Mouse (Mus musculus): ENCODE data around the gene Lrrn1. TPM values are rescaled to one million over a fixed set of nuclear protein-coding genes. Genes with fewer than 3 reads are reported as not detected.

Lrrn1 gene
- total and polyA plus RNA-seq, 2 experiments from 2014 or later = 0.04 to 0.27 TPM

- ATAC-seq (ENCODE audit: insufficient read depth, low read depth) (no peak), DNase-seq (ENCODE audit: low spot score) (no peak)
- Histone ChIP-seq H3K4me1 (ENCODE audit: control insufficient read depth, insufficient read depth) (no peaks in the 10 kb centered on the region), H3K4me2 (ENCODE audit: low read depth, low read length) (no peak overlapping the region), H3K9ac (replicated peaks; ENCODE audit: low read depth, low read length) (no peak overlapping the region), H3K9me3 (replicated peaks; ENCODE audit: control insufficient read depth, low read length) (no peaks in the 10 kb centered on the region), H3K27me3 (ENCODE audit: control insufficient read depth, insufficient read depth, low read length) (no peaks in the 10 kb centered on the region), H3K27ac (ENCODE audit: low read depth) (no peak overlapping the region), H3K36me3 (replicated peaks; ENCODE audit: control insufficient read depth, insufficient read depth, low read length) (no peaks in the 10 kb centered on the region), H3K4me3 (ENCODE audit: low read depth, low read length) (no peak overlapping the region)
- TF ChIP-seq EP300 (IDR thresholded peaks at IDR 0.05; ENCODE audit: low read depth) (no peak), CTCF (IDR thresholded peaks at IDR 0.05; ENCODE audit: low read depth) (no peak)
- 79% methylated on average over 11 of the region's 11 CpGs for WGBS
Measured at GRCm38 (mm10) chr6:107541222-107541621, 11.7 kb downstream of the Lrrn1 start.

GRCm38 (mm10) chr6:107541918-107542317 lies 12.3 kb downstream of the Lrrn1 start:
- DNase-seq (ENCODE audit: low spot score) (no peak), ATAC-seq (ENCODE audit: insufficient read depth, low read depth) (no peak)
- Histone ChIP-seq H3K36me3 (replicated peaks; ENCODE audit: control insufficient read depth, insufficient read depth, low read length) (no peaks in the 10 kb centered on the region), H3K9me3 (replicated peaks; ENCODE audit: control insufficient read depth, low read length) (no peaks in the 10 kb centered on the region), H3K27ac (ENCODE audit: low read depth) (no peak overlapping the region), H3K4me1 (ENCODE audit: control insufficient read depth, insufficient read depth) (no peaks in the 10 kb centered on the region), H3K4me2 (ENCODE audit: low read depth, low read length) (no peak overlapping the region), H3K4me3 (ENCODE audit: low read depth, low read length) (no peak overlapping the region), H3K9ac (replicated peaks; ENCODE audit: low read depth, low read length) (no peak overlapping the region), H3K27me3 (ENCODE audit: control insufficient read depth, insufficient read depth, low read length) (no peaks in the 10 kb centered on the region)
- no peak for TF ChIP-seq EP300 (IDR thresholded peaks at IDR 0.05; ENCODE audit: low read depth)
- TF ChIP-seq CTCF (IDR thresholded peaks at IDR 0.05; ENCODE audit: low read depth) = no peak
- WGBS = 60% methylated on average over 4 of the region's 4 CpGs

- H3K9ac ChIP-seq (replicated peaks; ENCODE audit: low read depth, low read length) = no peak overlapping the region
- H3K9me3 ChIP-seq (replicated peaks; ENCODE audit: control insufficient read depth, low read length) = no peaks in the 10 kb centered on the region
- ATAC-seq (ENCODE audit: insufficient read depth, low read depth) (no peak), DNase-seq (ENCODE audit: low spot score) (no peak)
- H3K4me2 ChIP-seq (ENCODE audit: low read depth, low read length) = no peak overlapping the region
- H3K27ac ChIP-seq (ENCODE audit: low read depth) = no peak overlapping the region
- H3K36me3 ChIP-seq (replicated peaks; ENCODE audit: control insufficient read depth, insufficient read depth, low read length) = no peaks in the 10 kb centered on the region
- no peak for TF ChIP-seq EP300 (IDR thresholded peaks at IDR 0.05; ENCODE audit: low read depth)
- TF ChIP-seq CTCF (IDR thresholded peaks at IDR 0.05; ENCODE audit: low read depth) = no peak
- H3K27me3 ChIP-seq (ENCODE audit: control insufficient read depth, insufficient read depth, low read length) = no peaks in the 10 kb centered on the region
- 61% methylated on average over 2 of the region's 2 CpGs for WGBS
- no peak overlapping the region for H3K4me3 ChIP-seq (ENCODE audit: low read depth, low read length)
- no peaks in the 10 kb centered on the region for H3K4me1 ChIP-seq (ENCODE audit: control insufficient read depth, insufficient read depth)
Measured at GRCm38 (mm10) chr6:107546272-107546671, 16.7 kb downstream of the Lrrn1 start.

GRCm38 (mm10) chr6:107552511-107552910 lies 22.9 kb downstream of the Lrrn1 start:
- WGBS = 39% methylated on average over 1 of the region's 1 CpGs
- H3K4me1 ChIP-seq (ENCODE audit: control insufficient read depth, insufficient read depth) = no peaks in the 10 kb centered on the region
- no peaks in the 10 kb centered on the region for H3K9me3 ChIP-seq (replicated peaks; ENCODE audit: control insufficient read depth, low read length)
- H3K9ac ChIP-seq (replicated peaks; ENCODE audit: low read depth, low read length) = no peak overlapping the region
- no peak for DNase-seq (ENCODE audit: low spot score)
- no peak overlapping the region for H3K4me2 ChIP-seq (ENCODE audit: low read depth, low read length)
- no peak overlapping the region for H3K27ac ChIP-seq (ENCODE audit: low read depth)
- H3K27me3 ChIP-seq (ENCODE audit: control insufficient read depth, insufficient read depth, low read length) = no peaks in the 10 kb centered on the region
- no peak for ATAC-seq (ENCODE audit: insufficient read depth, low read depth)
- TF ChIP-seq EP300 (IDR thresholded peaks at IDR 0.05; ENCODE audit: low read depth) (no peak), CTCF (IDR thresholded peaks at IDR 0.05; ENCODE audit: low read depth) (no peak)
- no peak overlapping the region for H3K4me3 ChIP-seq (ENCODE audit: low read depth, low read length)
- no peaks in the 10 kb centered on the region for H3K36me3 ChIP-seq (replicated peaks; ENCODE audit: control insufficient read depth, insufficient read depth, low read length)

- no peak overlapping the region for H3K4me2 ChIP-seq (ENCODE audit: low read depth, low read length)
- no peak overlapping the region for H3K27ac ChIP-seq (ENCODE audit: low read depth)
- H3K9ac ChIP-seq (replicated peaks; ENCODE audit: low read depth, low read length) = no peak overlapping the region
- no peaks in the 10 kb centered on the region for H3K27me3 ChIP-seq (ENCODE audit: control insufficient read depth, insufficient read depth, low read length)
- H3K4me1 ChIP-seq (ENCODE audit: control insufficient read depth, insufficient read depth) = no peaks in the 10 kb centered on the region
- DNase-seq (ENCODE audit: low spot score) = no peak
- no peak for TF ChIP-seq CTCF (IDR thresholded peaks at IDR 0.05; ENCODE audit: low read depth)
- no peak for TF ChIP-seq EP300 (IDR thresholded peaks at IDR 0.05; ENCODE audit: low read depth)
- no peaks in the 10 kb centered on the region for H3K36me3 ChIP-seq (replicated peaks; ENCODE audit: control insufficient read depth, insufficient read depth, low read length)
- 69% methylated on average over 5 of the region's 5 CpGs for whole genome bisulfite sequencing
- ATAC-seq (ENCODE audit: insufficient read depth, low read depth) = no peak
- H3K4me3 ChIP-seq (ENCODE audit: low read depth, low read length) = no peak overlapping the region
- no peaks in the 10 kb centered on the region for H3K9me3 ChIP-seq (replicated peaks; ENCODE audit: control insufficient read depth, low read length)
Measured at GRCm38 (mm10) chr6:107555364-107555763, 25.8 kb downstream of the Lrrn1 start.

- Histone ChIP-seq H3K4me3 (ENCODE audit: low read depth, low read length) (no peak overlapping the region), H3K27ac (ENCODE audit: low read depth) (no peak overlapping the region), H3K36me3 (replicated peaks; ENCODE audit: control insufficient read depth, insufficient read depth, low read length) (no peaks in the 10 kb centered on the region), H3K27me3 (ENCODE audit: control insufficient read depth, insufficient read depth, low read length) (no peaks in the 10 kb centered on the region), H3K9ac (replicated peaks; ENCODE audit: low read depth, low read length) (no peak overlapping the region), H3K9me3 (replicated peaks; ENCODE audit: control insufficient read depth, low read length) (no peaks in the 10 kb centered on the region), H3K4me1 (ENCODE audit: control insufficient read depth, insufficient read depth) (no peaks in the 10 kb centered on the region), H3K4me2 (ENCODE audit: low read depth, low read length) (no peak overlapping the region)
- ATAC-seq (ENCODE audit: insufficient read depth, low read depth) = no peak
- TF ChIP-seq EP300 (IDR thresholded peaks at IDR 0.05; ENCODE audit: low read depth) (no peak), CTCF (IDR thresholded peaks at IDR 0.05; ENCODE audit: low read depth) (no peak)
- no peak for DNase-seq (ENCODE audit: low spot score)
- 56% methylated on average over 3 of the region's 3 CpGs for WGBS
Measured at GRCm38 (mm10) chr6:107556996-107557395, 27.4 kb downstream of the Lrrn1 start.

Measured in heart, postnatal 0 days (tissue).